Mouse (Mus musculus) cerebellum, adult 2 months (tissue): ENCODE data around the gene Abhd15.

Experiments
- CTCF ChIP-seq: fragments of 200-500 bp; IDR thresholded peaks from 2 replicates; pipeline ENCODE4 v1.5.1; 2011; ENCODE audit warnings: low read depth, mild to moderate bottlenecking, control low read depth, low read length, moderate library complexity, borderline replicate concordance; ENCODE audit not compliant: insufficient read depth
- POLR2A ChIP-seq: fragments of 200-500 bp; IDR thresholded peaks from 2 replicates; pipeline ENCODE4 v1.6.1; 2011; ENCODE audit warnings: low read length, control low read depth, borderline replicate concordance; ENCODE audit not compliant: insufficient read depth

GRCm38 (mm10) chr11:77520601-77521529, 5.9 kb downstream of the Abhd15 start:
- TF ChIP-seq CTCF = no peak
- TF ChIP-seq POLR2A = no peak
